Mouse (Mus musculus): ENCODE results near the gene Cpa2.

GRCm38 (mm10) chr6:30543851-30544250 lies 2.5 kb downstream of the Cpa2 start:
- TF ChIP-seq CTCF (conservative IDR thresholded peaks at IDR 0.05; ENCODE audit: low read length) (no peak), POU5F1 (IDR thresholded peaks at IDR 0.05; ENCODE audit: borderline replicate concordance, low read length) (no peak), NANOG (IDR thresholded peaks at IDR 0.05; ENCODE audit: borderline replicate concordance, low read length) (no peak)

Measured in E14TG2a.4 (cell line).